Mouse (Mus musculus): ENCODE results near the gene Ifna1. TPM values are rescaled to one million over a fixed set of nuclear protein-coding genes. Genes with fewer than 3 reads are reported as not detected.

Ifna1 gene
- not detected for polyA plus RNA-seq (2017; shearing (Covaris generic))

DNA sequence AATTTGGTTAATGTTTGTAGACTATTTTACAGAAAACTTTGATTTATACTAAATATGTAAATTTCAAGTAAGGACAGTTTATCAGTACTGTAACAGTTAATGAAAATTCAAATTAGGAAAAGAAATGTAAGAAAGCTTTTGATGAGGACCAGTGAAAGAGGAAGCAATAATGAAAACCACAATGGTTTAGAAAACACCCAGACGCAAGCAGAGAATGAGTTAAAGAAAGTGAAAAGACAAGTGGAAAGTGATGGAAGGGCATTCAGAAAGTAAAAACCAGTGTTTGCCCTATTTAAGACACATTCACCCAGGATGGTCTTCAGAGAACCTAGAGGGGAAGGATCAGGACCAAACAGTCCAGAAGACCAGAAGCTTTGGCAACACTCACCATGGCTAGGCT, at the start of gene Ifna1:
Gene Ifna1 (plus strand): TSS at position 390 of the 400 bp plus-strand sequence.

DNA sequence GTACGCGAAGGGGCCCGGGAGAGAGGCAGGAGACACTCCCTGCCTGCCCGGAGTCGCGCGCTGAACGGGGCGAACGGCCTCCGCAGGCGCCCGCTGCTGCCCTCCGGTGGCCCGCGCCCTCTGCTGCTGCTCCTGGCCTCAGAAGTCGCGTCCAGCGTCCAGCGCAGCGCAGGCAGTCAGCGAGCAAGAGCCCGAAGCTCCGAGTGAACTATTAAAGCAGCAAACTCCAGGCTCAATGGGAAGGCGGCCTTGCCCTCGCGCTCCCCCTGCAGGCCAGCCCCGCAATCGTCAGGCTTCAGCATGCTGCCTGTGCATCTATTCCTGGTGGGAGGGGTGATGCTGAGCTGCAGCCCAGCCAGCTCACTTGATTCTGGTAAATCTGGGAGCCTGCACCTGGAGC, 46.9 kb upstream of the Ifna1 start, which contains the start of gene Gm13287:
Gene Gm13287 (plus strand): TSS at position 301 of the 400 bp plus-strand sequence.

DNA sequence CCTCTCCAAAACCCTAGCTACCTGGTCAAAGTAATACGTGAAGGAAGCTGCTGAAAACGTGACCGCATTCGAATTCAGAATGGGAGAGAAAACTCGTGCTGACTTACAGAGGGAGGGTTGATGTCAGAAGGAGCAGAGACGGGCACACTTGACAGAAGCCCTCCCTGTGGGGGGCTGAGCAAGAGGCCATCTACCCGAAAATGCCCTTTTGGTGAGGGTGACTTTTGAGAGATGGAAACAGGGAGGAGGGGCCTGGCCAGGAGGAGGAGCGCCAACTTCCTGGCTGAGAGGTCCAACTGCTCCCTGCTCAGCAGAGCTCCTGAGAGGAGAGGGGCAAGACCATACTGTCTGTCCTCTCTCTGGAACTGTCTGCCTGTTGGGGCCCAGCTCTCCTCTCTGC, 44.7 kb upstream of the Ifna1 start, which contains the start of gene Gm13288:
Gene Gm13288 (plus strand): TSS at position 301 of the 400 bp plus-strand sequence.

DNA sequence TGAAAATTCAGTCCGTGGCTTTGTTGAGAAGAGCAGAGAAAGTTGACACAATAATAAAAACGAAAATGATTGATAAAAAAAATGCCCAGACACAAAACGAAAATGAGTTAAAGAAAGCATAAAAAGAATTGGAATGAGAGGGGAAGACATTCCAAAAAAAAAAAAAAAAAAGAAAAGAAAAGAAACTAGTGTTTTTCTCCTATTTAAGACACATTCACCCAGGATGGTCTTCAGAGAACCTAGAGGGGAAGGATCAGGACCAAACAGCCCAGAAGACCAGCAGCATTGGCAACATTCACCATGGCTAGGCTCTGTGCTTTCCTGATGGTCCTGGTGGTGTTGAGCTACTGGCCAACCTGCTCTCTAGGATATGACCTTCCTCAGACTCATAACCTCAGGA, 34.0 kb upstream of the Ifna1 start, which contains the start of gene Ifna7:
Gene Ifna7 (plus strand): TSS at position 301 of the 400 bp plus-strand sequence.

DNA sequence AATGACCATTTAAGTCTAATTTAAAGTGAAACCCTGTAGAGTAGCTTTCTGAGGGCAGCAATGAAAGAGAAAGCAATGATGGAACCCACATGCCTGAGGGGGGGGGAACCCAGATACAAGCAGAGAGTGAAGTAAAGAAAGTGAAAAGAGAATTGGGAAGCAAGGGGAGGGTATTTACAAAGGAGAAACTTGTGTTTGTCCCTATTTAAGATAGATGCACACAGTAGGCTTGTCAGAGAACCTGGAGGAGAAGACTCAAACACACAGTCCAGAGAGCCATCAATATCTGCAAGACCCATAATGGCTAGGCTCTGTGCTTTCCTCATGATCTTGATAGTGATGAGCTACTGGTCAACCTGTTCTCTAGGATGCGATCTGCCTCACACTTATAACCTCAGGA, 30.2 kb upstream of the Ifna1 start, which contains the start of gene Ifna11:
Gene Ifna11 (plus strand): TSS at position 301 of the 400 bp plus-strand sequence.

DNA sequence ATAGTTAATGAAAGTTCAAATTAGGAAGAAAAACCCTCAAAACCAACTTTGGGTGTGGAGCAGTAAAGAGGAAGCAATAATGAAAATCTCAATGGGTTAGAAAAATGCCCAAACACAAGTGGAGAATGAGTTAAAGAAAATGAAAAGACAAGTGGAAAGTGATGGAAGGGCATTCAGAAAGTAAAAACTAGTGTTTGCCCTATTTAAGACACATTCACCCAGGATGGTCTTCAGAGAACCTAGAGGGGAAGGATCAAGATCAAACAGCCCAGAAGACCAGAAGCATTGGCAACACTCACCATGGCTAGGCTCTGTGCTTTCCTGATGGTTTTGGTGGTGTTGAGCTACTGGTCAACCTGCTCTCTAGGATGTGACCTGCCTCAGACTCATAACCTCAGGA, 22.8 kb upstream of the Ifna1 start, which contains the start of gene Ifna6:
Gene Ifna6 (plus strand): TSS at position 301 of the 400 bp plus-strand sequence.

DNA sequence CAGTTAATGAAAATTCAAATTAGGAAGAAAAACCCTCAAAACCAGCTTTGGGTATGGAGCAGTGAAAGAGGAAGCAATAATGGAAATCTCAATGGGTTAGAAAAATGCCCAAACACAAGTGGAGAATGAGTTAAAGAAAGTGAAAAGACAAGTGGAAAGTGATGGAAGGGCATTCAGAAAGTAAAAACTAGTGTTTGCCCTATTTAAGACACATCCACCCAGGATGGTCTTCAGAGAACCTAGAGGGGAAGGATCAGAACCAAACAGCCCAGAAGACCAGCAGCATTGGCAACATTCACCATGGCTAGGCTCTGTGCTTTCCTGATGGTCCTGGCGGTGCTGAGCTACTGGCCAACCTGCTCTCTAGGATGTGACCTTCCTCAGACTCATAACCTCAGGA, 14.7 kb upstream of the Ifna1 start, which contains the start of gene Ifna5:
Gene Ifna5 (plus strand): TSS at position 301 of the 400 bp plus-strand sequence.

DNA sequence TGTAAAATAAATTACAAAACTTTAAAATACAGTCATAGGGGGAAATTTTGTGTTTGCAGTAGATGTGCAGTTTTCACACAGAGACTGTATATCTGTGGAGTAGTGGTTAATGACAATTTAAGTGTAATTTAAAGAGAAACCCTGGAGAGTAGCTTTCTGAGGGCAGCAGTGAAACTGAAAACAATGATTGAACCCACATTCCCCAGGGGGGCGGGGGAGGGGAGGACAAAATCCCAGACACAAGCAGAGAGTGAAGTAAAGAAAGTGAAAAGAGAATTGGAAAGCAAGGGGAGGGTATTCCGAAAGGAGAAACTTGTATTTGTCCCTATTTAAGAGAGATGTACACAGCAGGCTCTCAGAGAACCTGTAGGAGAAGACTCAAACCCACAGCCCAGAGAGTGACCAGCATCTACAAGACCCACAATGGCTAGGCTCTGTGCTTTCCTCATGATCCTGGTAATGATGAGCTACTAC, 8.4 kb upstream of the Ifna1 start, which contains the start of gene Ifna4:
Gene Ifna4 (plus strand): TSS at position 424 of the 474 bp plus-strand sequence.

DNA sequence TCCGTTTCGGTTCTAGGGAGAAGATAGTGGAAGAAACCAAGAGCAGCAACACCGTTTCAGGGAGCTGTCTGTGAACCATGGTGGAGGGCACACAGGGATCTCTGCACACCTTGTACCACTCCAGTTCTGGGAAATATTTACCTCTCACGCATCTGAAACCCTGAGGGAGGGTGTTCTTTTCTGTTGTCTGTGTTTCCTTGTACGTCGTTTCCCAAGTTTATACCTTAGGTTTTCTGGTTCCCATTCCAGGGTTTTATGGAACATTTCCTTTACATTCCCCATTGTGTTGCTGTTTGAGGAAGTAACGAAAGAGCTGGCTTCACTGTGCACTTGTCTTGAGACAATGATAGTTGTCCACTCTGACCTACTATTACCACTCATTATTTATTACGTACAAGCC, 30.2 kb downstream of the Ifna1 start, which contains the start of gene Ifne:
Gene Ifne (minus strand): TSS at position 101 of the 400 bp plus-strand sequence.

Other genes starting within 250 kb of the Ifna1 start
- gene Ifna12, start 246.7 kb upstream of the Ifna1 start, polyA plus RNA-seq (2017; shearing (Covaris generic)): not detected
- not detected for gene C87499, start 215.7 kb upstream of the Ifna1 start, polyA plus RNA-seq (2017; shearing (Covaris generic))
- gene Ifna13, start 205.6 kb upstream of the Ifna1 start, polyA plus RNA-seq (2017; shearing (Covaris generic)): not detected
- not detected for gene Ifna16, start 173.2 kb upstream of the Ifna1 start, polyA plus RNA-seq (2017; shearing (Covaris generic))
- gene Ifna2, start 166.2 kb upstream of the Ifna1 start, polyA plus RNA-seq (2017; shearing (Covaris generic)): not detected
- gene Ifnab, start 158.7 kb upstream of the Ifna1 start, polyA plus RNA-seq (2017; shearing (Covaris generic)): not detected
- gene Gm26566, start 128.3 kb upstream of the Ifna1 start, polyA plus RNA-seq (2017; shearing (Covaris generic)): 0.74 TPM
- 15.4 TPM for gene Klhl9, start 127.6 kb upstream of the Ifna1 start, polyA plus RNA-seq (2017; shearing (Covaris generic))
- not detected for gene Gm13271, start 95.2 kb upstream of the Ifna1 start, polyA plus RNA-seq (2017; shearing (Covaris generic))
- not detected for gene Gm13283, start 90.0 kb upstream of the Ifna1 start, polyA plus RNA-seq (2017; shearing (Covaris generic))
- not detected for gene Gm13290, start 76.3 kb upstream of the Ifna1 start, polyA plus RNA-seq (2017; shearing (Covaris generic))
- not detected for gene Gm13289, start 73.2 kb upstream of the Ifna1 start, polyA plus RNA-seq (2017; shearing (Covaris generic))
- gene Gm13272, start 70.2 kb upstream of the Ifna1 start, polyA plus RNA-seq (2017; shearing (Covaris generic)): not detected
- gene Ifnz, start 68.0 kb upstream of the Ifna1 start, polyA plus RNA-seq (2017; shearing (Covaris generic)): 0.28 TPM
- not detected for gene Gm13276, start 64.4 kb upstream of the Ifna1 start, polyA plus RNA-seq (2017; shearing (Covaris generic))
- not detected for gene Gm13277, start 61.5 kb upstream of the Ifna1 start, polyA plus RNA-seq (2017; shearing (Covaris generic))
- gene Gm13278, start 58.5 kb upstream of the Ifna1 start, polyA plus RNA-seq (2017; shearing (Covaris generic)): not detected
- gene Gm13275, start 55.6 kb upstream of the Ifna1 start, polyA plus RNA-seq (2017; shearing (Covaris generic)): not detected
- not detected for gene Gm13279, start 52.7 kb upstream of the Ifna1 start, polyA plus RNA-seq (2017; shearing (Covaris generic))
- gene Gm13285, start 50.4 kb upstream of the Ifna1 start, polyA plus RNA-seq (2017; shearing (Covaris generic)): 1.1 TPM
- not detected for gene Gm13287, start 46.8 kb upstream of the Ifna1 start, polyA plus RNA-seq (2017; shearing (Covaris generic))
- gene Gm13288, start 44.6 kb upstream of the Ifna1 start, polyA plus RNA-seq (2017; shearing (Covaris generic)): not detected
- not detected for gene Ifna7, start 33.9 kb upstream of the Ifna1 start, polyA plus RNA-seq (2017; shearing (Covaris generic))
- not detected for gene Ifna11, start 30.1 kb upstream of the Ifna1 start, polyA plus RNA-seq (2017; shearing (Covaris generic))
- not detected for gene Ifna6, start 22.7 kb upstream of the Ifna1 start, polyA plus RNA-seq (2017; shearing (Covaris generic))
- gene Ifna5, start 14.6 kb upstream of the Ifna1 start, polyA plus RNA-seq (2017; shearing (Covaris generic)): not detected
- not detected for gene Ifna4, start 8.2 kb upstream of the Ifna1 start, polyA plus RNA-seq (2017; shearing (Covaris generic))
- gene Ifne, start 30.1 kb downstream of the Ifna1 start, polyA plus RNA-seq (2017; shearing (Covaris generic)): not detected